Mouse (Mus musculus) erythroblast, embryonic 14.5 days (primary cell): Measurements from ENCODE around the gene Mark1.

Source experiments
- GATA1 ChIP-seq: IDR thresholded peaks from 2 replicates; pipeline ENCODE4 v1.6.1; 2012; ENCODE audit warnings: low read length, inconsistent platforms, mixed read lengths
- TAL1 ChIP-seq: IDR thresholded peaks from 3 replicates; pipeline ENCODE4 v1.6.1; 2012; ENCODE audit warnings: low read length, inconsistent platforms, mixed read lengths

GRCm38 (mm10) chr1:184870646-184871385, 128.6 kb downstream of the Mark1 start:
- no peak for TF ChIP-seq TAL1
- no peak for TF ChIP-seq GATA1
